Mouse (Mus musculus) midbrain, postnatal 0 days (tissue): ENCODE data around the gene Ncoa1. TPM values are rescaled to one million over a fixed set of nuclear protein-coding genes. Genes with fewer than 3 reads are reported as not detected.

Experiments
- ATAC-seq: fragments of 200-750 bp; cut with Nextera tagmentation; 2 replicates; pipeline ENCODE4 v1.8.0; 2017; ENCODE audit warnings: moderate number of reproducible peaks, mild to moderate bottlenecking, moderate TSS enrichment, moderate library complexity; ENCODE audit not compliant: low FRiP score
- DNase-seq: peaks from one replicate; pipeline ENCODE4 v3.0.0-alpha.2; 2015; ENCODE audit warnings: low spot score
- H3K27ac ChIP-seq: fragments of 300-500 bp; sonication (generic); 2 replicates; pipeline ENCODE4 v1.5.1; 2014; ENCODE audit warnings: low read depth, mild to moderate bottlenecking, low read length, mixed read lengths
- H3K27me3 ChIP-seq: fragments of 300-500 bp; sonication (generic); 2 replicates; pipeline ENCODE4 v1.6.1; 2014; ENCODE audit warnings: low read length, control low read depth, mixed read lengths; ENCODE audit not compliant: insufficient read depth
- H3K36me3 ChIP-seq: fragments of 300-500 bp; sonication (generic); 2 replicates; pipeline ENCODE4 v1.6.1; 2014; ENCODE audit warnings: low read length, control low read depth, mixed read lengths; ENCODE audit not compliant: insufficient read depth
- H3K4me1 ChIP-seq: fragments of 300-500 bp; sonication (generic); 2 replicates; pipeline ENCODE4 v1.6.1; 2014; ENCODE audit warnings: mild to moderate bottlenecking, control low read depth, antibody characterized with exemption, low read length, mixed read lengths; ENCODE audit not compliant: insufficient read depth
- H3K4me2 ChIP-seq: fragments of 300-500 bp; sonication (generic); 2 replicates; pipeline ENCODE4 v1.6.1; 2014; ENCODE audit warnings: low read depth, mild to moderate bottlenecking, low read length, mixed read lengths; ENCODE audit not compliant: poor library complexity, severe bottlenecking
- H3K4me3 ChIP-seq: fragments of 300-500 bp; sonication (generic); 2 replicates; pipeline ENCODE4 v1.5.1; 2014; ENCODE audit warnings: low read depth, mild to moderate bottlenecking, low read length, moderate library complexity
- H3K9ac ChIP-seq: fragments of 300-500 bp; sonication (generic); replicated peaks from 2 replicates; pipeline ENCODE4 v1.6.1; 2014; ENCODE audit warnings: mild to moderate bottlenecking, low read length, moderate library complexity, mixed read lengths; ENCODE audit not compliant: poor library complexity, severe bottlenecking
- H3K9me3 ChIP-seq: fragments of 300-500 bp; sonication (generic); 2 replicates; pipeline ENCODE4 v1.6.1; 2016; ENCODE audit warnings: low read length, control low read depth
- CTCF ChIP-seq: IDR thresholded peaks from 2 replicates; pipeline ENCODE4 v1.5.1; 2016; ENCODE audit warnings: antibody characterized with exemption, mild to moderate bottlenecking
- WGBS: fragments of 180-500 bp; shearing (Covaris S2); extraction: QIAGEN DNeasy Blood & Tissue Kit; methylation state at CpG from one replicate; pipeline ENCODE4 v1.1.7; 2014; 5-methylcytosine and 5-hydroxymethylcytosine counted together
- polyA plus RNA-seq: library from polyadenylated mRNA; unstranded; fragments of >200 nt; fragmentation: Nextera tagmentation; extraction: Ambion mirVana; gene quantifications from 2 replicates; pipeline ENCODE4 v1.2.1, GENCODE M21; 2015
- total RNA-seq: library from RNA; depleted of rRNA; stranded (reverse); fragments of >200 nt; gene quantifications from 2 replicates; pipeline ENCODE4 v1.2.3, GENCODE M21; 2014

Ncoa1 gene
- total and polyA plus RNA-seq, 2 experiments from 2014 or later, result 9.9 to 37.2 TPM

- Histone ChIP-seq H3K4me3 (no peak overlapping the region), H3K36me3 (no peaks in the 10 kb centered on the region), H3K27ac (no peak overlapping the region), H3K9ac (no peak overlapping the region), H3K4me1 (no peaks in the 10 kb centered on the region), H3K27me3 (no peaks in the 10 kb centered on the region), H3K9me3 (no peaks in the 10 kb centered on the region), H3K4me2 (no peak overlapping the region)
- no peak for TF ChIP-seq CTCF
- no peak for ATAC-seq
- 74% methylated on average over 5 of the region's 5 CpGs for WGBS
- no peak for DNase-seq
These were observed 86.3 kb downstream of the Ncoa1 start for GRCm38 (mm10) chr12:4390721-4391120.

GRCm38 (mm10) chr12:4386077-4386719 is 90.8 kb downstream of the Ncoa1 start:
- WGBS, result 86% methylated on average over 3 of the region's 3 CpGs
- ATAC-seq (no peak), DNase-seq (no peak)
- no peak for TF ChIP-seq CTCF
- no peaks in the 10 kb centered on the region for H3K27me3 ChIP-seq
- H3K4me3 ChIP-seq, result no peak overlapping the region
- no peaks in the 10 kb centered on the region for H3K36me3 ChIP-seq
- no peaks in the 10 kb centered on the region for H3K9me3 ChIP-seq
- no peaks in the 10 kb centered on the region for H3K4me1 ChIP-seq
- no peak overlapping the region for H3K27ac ChIP-seq
- H3K4me2 ChIP-seq, result no peak overlapping the region
- no peak overlapping the region for H3K9ac ChIP-seq

- Histone ChIP-seq H3K27ac (no peak overlapping the region), H3K9me3 (no peaks in the 10 kb centered on the region), H3K4me3 (no peak overlapping the region), H3K4me2 (no peak overlapping the region), H3K36me3 (no peaks in the 10 kb centered on the region), H3K27me3 (no peaks in the 10 kb centered on the region), H3K9ac (no peak overlapping the region), H3K4me1 (no peaks in the 10 kb centered on the region)
- ATAC-seq (no peak), DNase-seq (no peak)
- WGBS, result 90% methylated on average over 3 of the region's 3 CpGs
- TF ChIP-seq CTCF, result no peak
These were observed 93.9 kb downstream of the Ncoa1 start for GRCm38 (mm10) chr12:4383061-4383460.

- no peak for DNase-seq
- ATAC-seq, result no peak
- Histone ChIP-seq H3K4me1 (no peaks in the 10 kb centered on the region), H3K27ac (no peak overlapping the region), H3K9me3 (no peaks in the 10 kb centered on the region), H3K27me3 (no peaks in the 10 kb centered on the region), H3K9ac (no peak overlapping the region), H3K36me3 (no peaks in the 10 kb centered on the region), H3K4me3 (no peak overlapping the region), H3K4me2 (no peak overlapping the region)
- 64% methylated on average over 7 of the region's 7 CpGs for WGBS
- no peak for TF ChIP-seq CTCF
These were observed 97.6 kb downstream of the Ncoa1 start for GRCm38 (mm10) chr12:4379298-4379957.

- no peaks in the 10 kb centered on the region for H3K4me1 ChIP-seq
- 76% methylated on average over 4 of the region's 4 CpGs for WGBS
- no peak overlapping the region for H3K9ac ChIP-seq
- no peak overlapping the region for H3K27ac ChIP-seq
- DNase-seq, result peak; percentile 69
- H3K4me2 ChIP-seq, result no peak overlapping the region
- H3K27me3 ChIP-seq, result no peaks in the 10 kb centered on the region
- H3K9me3 ChIP-seq, result no peaks in the 10 kb centered on the region
- no peak overlapping the region for H3K4me3 ChIP-seq
- no peak for ATAC-seq
- no peak for TF ChIP-seq CTCF
- no peaks in the 10 kb centered on the region for H3K36me3 ChIP-seq
These were observed 100.5 kb downstream of the Ncoa1 start for GRCm38 (mm10) chr12:4376475-4376874.

- Histone ChIP-seq H3K4me3 (no peak overlapping the region), H3K4me2 (no peak overlapping the region), H3K27ac (no peak overlapping the region), H3K36me3 (no peaks in the 10 kb centered on the region), H3K9me3 (no peaks in the 10 kb centered on the region), H3K9ac (no peak overlapping the region), H3K27me3 (no peaks in the 10 kb centered on the region), H3K4me1 (no peaks in the 10 kb centered on the region)
- TF ChIP-seq CTCF, result no peak
- ATAC-seq, result no peak
- WGBS, result 47% methylated on average over 6 of the region's 6 CpGs
- DNase-seq, result no peak
These were observed 102.0 kb downstream of the Ncoa1 start for GRCm38 (mm10) chr12:4374816-4375493.
